Mouse (Mus musculus) kidney, embryonic 16.5 days (tissue): Measurements from ENCODE around the gene Eno2. TPM values are rescaled to one million over a fixed set of nuclear protein-coding genes. Genes with fewer than 3 reads are reported as not detected.

Source experiments
- ATAC-seq: fragments of 200-750 bp; cut with Nextera tagmentation; 2 replicates; pipeline ENCODE4 v1.8.0; 2017; ENCODE audit warnings: moderate TSS enrichment; ENCODE audit not compliant: low FRiP score, low TSS enrichment
- H3K27ac ChIP-seq: fragments of 300-500 bp; sonication (generic); 2 replicates; pipeline ENCODE4 v1.5.1; 2014; ENCODE audit warnings: low read length
- H3K27me3 ChIP-seq: fragments of 300-500 bp; sonication (generic); 2 replicates; pipeline ENCODE4 v1.6.1; 2014; ENCODE audit warnings: low read length, control low read depth, mixed read lengths; ENCODE audit not compliant: insufficient read depth
- H3K36me3 ChIP-seq: fragments of 300-500 bp; sonication (generic); 2 replicates; pipeline ENCODE4 v1.6.1; 2014; ENCODE audit warnings: low read length, control low read depth, mixed read lengths; ENCODE audit not compliant: insufficient read depth
- H3K4me1 ChIP-seq: fragments of 300-500 bp; sonication (generic); 2 replicates; pipeline ENCODE4 v1.6.1; 2014; ENCODE audit warnings: low read length, control low read depth, mixed read lengths; ENCODE audit not compliant: insufficient read depth
- H3K4me2 ChIP-seq: fragments of 300-500 bp; sonication (generic); replicated peaks from 2 replicates; pipeline ENCODE4 v1.6.1; 2014; ENCODE audit warnings: low read depth, low read length
- H3K4me3 ChIP-seq: fragments of 300-500 bp; sonication (generic); 2 replicates; pipeline ENCODE4 v1.5.1; 2014; ENCODE audit warnings: mild to moderate bottlenecking, low read length
- H3K9ac ChIP-seq: fragments of 300-500 bp; sonication (generic); replicated peaks from 2 replicates; pipeline ENCODE4 v1.6.1; 2014; ENCODE audit warnings: low read length
- H3K9me3 ChIP-seq: fragments of 300-500 bp; sonication (generic); 2 replicates; pipeline ENCODE4 v1.6.1; 2016; ENCODE audit warnings: low read length, control low read depth
- WGBS: fragments of 180-500 bp; shearing (Covaris S2); extraction: QIAGEN DNeasy Blood & Tissue Kit; methylation state at CpG from one replicate; pipeline ENCODE4 v1.1.7; 2014; 5-methylcytosine and 5-hydroxymethylcytosine counted together
- polyA plus RNA-seq: library from polyadenylated mRNA; unstranded; fragments of >200 nt; fragmentation: Nextera tagmentation; extraction: Ambion mirVana; gene quantifications from 2 replicates; pipeline ENCODE4 v1.2.1, GENCODE M21; 2015

Eno2 gene
- polyA plus RNA-seq, 1 experiment from 2014 or later: 10.9 TPM

DNA sequence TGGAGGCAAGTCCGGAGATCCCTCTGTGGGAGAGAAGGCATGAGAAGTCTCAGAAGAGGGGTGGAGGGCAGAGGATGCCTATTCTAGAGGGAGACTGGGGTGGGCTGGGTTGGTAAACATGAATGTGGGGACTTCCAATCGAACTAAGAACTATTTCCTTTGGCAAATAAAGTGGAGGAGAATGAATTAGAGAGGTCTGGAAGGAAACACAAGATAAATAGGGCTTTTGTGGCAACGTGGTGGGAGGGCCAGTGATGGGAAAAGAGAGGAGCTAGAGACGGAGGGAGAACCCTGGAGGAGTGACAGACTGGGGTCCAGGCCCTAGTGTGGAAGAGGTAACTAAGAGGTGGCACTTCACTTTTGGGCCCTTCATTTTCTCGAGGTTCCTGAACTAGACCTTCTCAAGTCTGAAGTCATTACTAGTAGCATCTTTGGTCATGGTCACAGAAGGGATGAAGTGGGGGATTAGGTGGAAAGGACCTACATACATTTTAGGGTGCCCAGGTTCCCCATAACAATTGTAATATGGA, 12.1 kb downstream of the Eno2 start:
- Histone ChIP-seq H3K4me3 (peak overlapping the region; percentile 77), H3K9ac (peak overlapping the region; percentile 97), H3K9me3 (no peaks in the 10 kb centered on the region), H3K4me1 (peaks cover 43% of the 10 kb centered on the region), H3K27me3 (no peaks in the 10 kb centered on the region), H3K36me3 (no peaks in the 10 kb centered on the region), H3K4me2 (peak overlapping the region; percentile 68), H3K27ac (peak overlapping the region; percentile 98)
- no peak for ATAC-seq
- WGBS: 3% methylated on average over 5 of the region's 5 CpGs

- Histone ChIP-seq H3K27ac (peak overlapping the region; percentile 98), H3K4me2 (peak overlapping the region; percentile 68), H3K9me3 (no peaks in the 10 kb centered on the region), H3K27me3 (no peaks in the 10 kb centered on the region), H3K36me3 (no peaks in the 10 kb centered on the region; the same call in 1 of the 2 replicates), H3K9ac (peak overlapping the region; percentile 97), H3K4me3 (peak overlapping the region; percentile 77), H3K4me1 (peaks cover 43% of the 10 kb centered on the region)
- 1% methylated on average over 44 of the region's 54 CpGs for WGBS
- ATAC-seq: peak; percentile 78
Observed at GRCm38 (mm10) chr6:124756652-124757350, 12.7 kb downstream of the Eno2 start.

DNA sequence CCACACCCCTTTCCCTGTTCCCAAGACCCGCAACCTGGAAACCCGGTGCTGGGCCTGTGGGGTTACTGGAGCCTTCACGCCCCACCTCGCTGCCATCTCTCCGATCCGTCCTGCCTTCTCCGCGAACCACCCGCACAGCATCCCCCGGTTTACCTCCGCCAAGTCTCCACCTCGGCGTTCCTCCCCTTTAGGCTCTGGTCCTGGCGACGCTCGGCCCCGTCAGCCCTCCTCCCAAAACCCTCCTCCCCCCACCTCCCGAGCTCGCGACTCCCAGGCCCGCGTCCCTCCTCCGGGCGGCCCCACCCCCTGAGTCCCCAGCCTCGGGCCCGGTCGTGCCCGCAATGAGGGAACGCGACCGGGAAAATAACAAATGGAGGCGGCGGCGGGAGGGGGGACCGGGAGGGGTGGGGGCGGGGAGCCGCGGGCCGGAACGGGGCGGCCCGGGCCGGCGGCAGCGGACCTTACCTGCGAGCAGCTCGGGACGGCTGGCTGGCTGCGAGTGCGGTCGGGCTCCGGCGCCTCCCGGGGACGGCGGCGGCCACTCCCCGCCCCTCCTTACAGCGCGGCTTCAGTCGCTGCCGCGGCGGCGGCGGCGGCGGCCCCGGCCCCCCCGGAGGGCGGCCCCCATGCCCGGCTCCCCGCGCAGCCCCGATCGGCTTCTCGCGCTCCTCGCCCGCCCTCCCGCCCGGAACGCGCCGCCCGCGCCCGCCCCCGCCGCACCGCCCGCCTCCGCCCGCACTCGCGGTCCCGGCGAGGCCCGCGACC, 13.5 kb downstream of the Eno2 start, which contains the start of the genes Gm45234 and Atn1:
TSS of gene Gm45234 (minus strand) at position 191 of the 765 bp plus-strand sequence.
TSS of gene Atn1 (minus strand) at position 694 of the 765 bp plus-strand sequence.
- Histone ChIP-seq H3K4me3 (peak within 1 kb of the TSS; percentile 77), H3K36me3 (no peaks in the 10 kb centered on the region; the same call in 1 of the 2 replicates), H3K4me1 (peaks cover 43% of the 10 kb centered on the region), H3K9ac (peak within 1 kb of the TSS; percentile 97), H3K27ac (peak within 1 kb of the TSS; percentile 98), H3K9me3 (no peaks in the 10 kb centered on the region), H3K4me2 (peak within 1 kb of the TSS; percentile 68), H3K27me3 (no peaks in the 10 kb centered on the region)
- peak; percentile 64 for ATAC-seq
- WGBS: under 1% methylated on average over 55 of the region's 100 CpGs

GRCm38 (mm10) chr6:124755306-124755705, 14.2 kb downstream of the Eno2 start:
- 1% methylated on average over 3 of the region's 3 CpGs for WGBS
- Histone ChIP-seq H3K27me3 (no peaks in the 10 kb centered on the region), H3K9me3 (no peaks in the 10 kb centered on the region), H3K36me3 (no peaks in the 10 kb centered on the region; the same call in 1 of the 2 replicates), H3K27ac (peak overlapping the region; percentile 98), H3K4me3 (peak overlapping the region; percentile 77), H3K4me2 (peak overlapping the region; percentile 68), H3K4me1 (peaks cover 43% of the 10 kb centered on the region), H3K9ac (peak overlapping the region; percentile 97)
- ATAC-seq: no peak

- H3K9ac ChIP-seq: no peak overlapping the region
- peaks cover 39% of the 10 kb centered on the region for H3K4me1 ChIP-seq
- peaks cover 10% of the 10 kb centered on the region for H3K36me3 ChIP-seq
- 87% methylated on average over 2 of the region's 2 CpGs for WGBS
- H3K27me3 ChIP-seq: no peaks in the 10 kb centered on the region
- no peaks in the 10 kb centered on the region for H3K9me3 ChIP-seq
- no peak overlapping the region for H3K4me2 ChIP-seq
- no peak overlapping the region for H3K27ac ChIP-seq
- no peak for ATAC-seq
- H3K4me3 ChIP-seq: no peak overlapping the region
Observed at GRCm38 (mm10) chr6:124753861-124754260, 15.6 kb downstream of the Eno2 start.

DNA sequence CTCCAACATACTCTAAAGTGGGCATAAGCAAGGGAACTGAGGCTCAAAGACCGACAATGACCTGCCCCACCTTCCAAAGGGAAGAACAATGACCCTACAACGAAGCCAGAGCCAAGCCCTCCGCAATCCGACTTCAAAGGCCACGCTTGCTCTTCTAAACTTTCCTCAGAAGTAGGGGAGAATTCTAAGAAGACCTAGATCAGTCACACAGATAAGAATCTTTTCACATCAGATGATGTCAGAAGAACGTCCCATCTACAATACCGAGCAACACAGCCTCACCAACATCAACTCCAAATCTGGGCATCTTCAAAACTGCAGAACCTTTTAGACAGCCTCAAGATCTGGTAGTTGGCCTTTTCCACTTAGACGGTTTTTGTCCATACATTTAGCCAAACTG, 19.1 kb downstream of the Eno2 start:
- Histone ChIP-seq H3K27ac (no peak overlapping the region), H3K9me3 (no peaks in the 10 kb centered on the region), H3K4me2 (no peak overlapping the region), H3K9ac (0 out of 2 replicates have a peak overlapping the region, but pooled peaks have one; percentile 4), H3K36me3 (peaks cover 27% of the 10 kb centered on the region), H3K4me3 (no peak overlapping the region), H3K27me3 (no peaks in the 10 kb centered on the region), H3K4me1 (peaks cover 35% of the 10 kb centered on the region)
- 82% methylated on average over 8 of the region's 8 CpGs for WGBS
- ATAC-seq: no peak

GRCm38 (mm10) chr6:124746654-124747632, 22.5 kb downstream of the Eno2 start:
- Histone ChIP-seq H3K9ac (peak overlapping the region; percentile 88), H3K27me3 (no peaks in the 10 kb centered on the region), H3K4me2 (peak overlapping the region; percentile 94), H3K36me3 (peaks cover 36% of the 10 kb centered on the region), H3K4me1 (peaks cover 26% of the 10 kb centered on the region), H3K4me3 (peak overlapping the region; percentile 58; the same call in 1 of the 2 replicates), H3K27ac (no peak overlapping the region; the same call in 1 of the 2 replicates), H3K9me3 (no peaks in the 10 kb centered on the region)
- 83% methylated on average over 7 of the region's 7 CpGs for WGBS
- no peak for ATAC-seq

DNA sequence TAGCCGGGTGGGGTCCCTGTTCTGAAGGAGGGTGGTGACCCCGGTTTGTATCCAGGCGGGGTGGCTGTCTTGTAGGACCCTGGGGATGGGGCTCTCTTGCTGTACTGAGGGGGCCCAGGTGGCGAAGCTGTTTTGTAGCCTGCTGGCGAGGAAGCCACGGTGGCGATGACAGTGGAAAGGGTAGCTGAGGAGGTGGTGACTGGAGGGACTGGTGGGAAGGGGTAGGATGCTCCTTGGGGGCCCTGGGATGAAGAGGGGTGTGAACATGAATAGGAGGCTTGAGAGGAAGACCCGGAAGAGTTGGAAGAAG, 23.2 kb downstream of the Eno2 start:
- no peaks in the 10 kb centered on the region for H3K9me3 ChIP-seq
- peak; percentile 6 for ATAC-seq
- peak overlapping the region; percentile 96 for H3K27ac ChIP-seq
- peaks cover 30% of the 10 kb centered on the region for H3K4me1 ChIP-seq
- peaks cover 36% of the 10 kb centered on the region for H3K36me3 ChIP-seq
- peak overlapping the region; percentile 58 for H3K4me3 ChIP-seq
- peak overlapping the region; percentile 88 for H3K9ac ChIP-seq
- no peaks in the 10 kb centered on the region for H3K27me3 ChIP-seq
- H3K4me2 ChIP-seq: peak overlapping the region; percentile 94
- WGBS: 14% methylated on average over 8 of the region's 8 CpGs
